Mouse (Mus musculus) limb, embryonic 10.5 days (tissue): Measurements from ENCODE around the gene Gal. TPM values are rescaled to one million over a fixed set of nuclear protein-coding genes. Genes with fewer than 3 reads are reported as not detected.

Source experiments
- DNase-seq: peaks from one replicate; pipeline ENCODE4 v3.0.0-alpha.2; 2017; ENCODE audit warnings: low spot score
- H3K27ac ChIP-seq: fragments of 300-500 bp; sonication (generic); 2 replicates; pipeline ENCODE4 v1.5.1; 2016; ENCODE audit warnings: mild to moderate bottlenecking
- H3K27me3 ChIP-seq: fragments of 300-500 bp; sonication (generic); 2 replicates; pipeline ENCODE4 v1.6.1; 2016; ENCODE audit warnings: low read depth, mild to moderate bottlenecking; ENCODE audit not compliant: poor library complexity, severe bottlenecking
- H3K36me3 ChIP-seq: fragments of 300-500 bp; sonication (generic); 2 replicates; pipeline ENCODE4 v1.6.1; 2016; ENCODE audit warnings: mild to moderate bottlenecking, moderate library complexity
- H3K4me1 ChIP-seq: fragments of 300-500 bp; sonication (generic); 2 replicates; pipeline ENCODE4 v1.6.1; 2016
- H3K4me3 ChIP-seq: fragments of 300-500 bp; sonication (generic); 2 replicates; pipeline ENCODE4 v1.5.1; 2016; ENCODE audit warnings: mild to moderate bottlenecking, moderate library complexity
- H3K9me3 ChIP-seq: fragments of 300-500 bp; sonication (generic); replicated peaks from 2 replicates; pipeline ENCODE4 v1.6.1; 2016; ENCODE audit warnings: mild to moderate bottlenecking
- WGBS: fragments of 180-500 bp; shearing (Covaris S2); methylation state at CpG from one replicate; pipeline ENCODE4 v1.1.7; 2016; 5-methylcytosine and 5-hydroxymethylcytosine counted together
- polyA plus RNA-seq: library from polyadenylated mRNA; unstranded; fragments of >200 nt; fragmentation: Nextera tagmentation; extraction: Ambion mirVana; gene quantifications from 2 replicates; pipeline ENCODE4 v1.2.1, GENCODE M21; 2016

Gene Gal
- polyA plus RNA-seq, 1 experiment from 2014 or later, result 1.6 TPM

- no peaks in the 10 kb centered on the region for H3K4me1 ChIP-seq
- H3K4me3 ChIP-seq, result no peak overlapping the region
- H3K27me3 ChIP-seq, result no peaks in the 10 kb centered on the region
- 88% methylated on average over 6 of the region's 6 CpGs for WGBS
- H3K36me3 ChIP-seq, result no peaks in the 10 kb centered on the region
- no peak for DNase-seq
- no peaks in the 10 kb centered on the region for H3K9me3 ChIP-seq
- H3K27ac ChIP-seq, result no peak overlapping the region
Measured at GRCm38 (mm10) chr19:3402390-3402789, 12.0 kb downstream of the Gal start.

- WGBS, result 66% methylated on average over 7 of the region's 7 CpGs
- Histone ChIP-seq H3K4me1 (no peaks in the 10 kb centered on the region), H3K4me3 (no peak overlapping the region), H3K9me3 (no peaks in the 10 kb centered on the region), H3K27ac (no peak overlapping the region), H3K36me3 (no peaks in the 10 kb centered on the region), H3K27me3 (no peaks in the 10 kb centered on the region)
- no peak for DNase-seq
Measured at GRCm38 (mm10) chr19:3401943-3402342, 12.4 kb downstream of the Gal start.

DNA sequence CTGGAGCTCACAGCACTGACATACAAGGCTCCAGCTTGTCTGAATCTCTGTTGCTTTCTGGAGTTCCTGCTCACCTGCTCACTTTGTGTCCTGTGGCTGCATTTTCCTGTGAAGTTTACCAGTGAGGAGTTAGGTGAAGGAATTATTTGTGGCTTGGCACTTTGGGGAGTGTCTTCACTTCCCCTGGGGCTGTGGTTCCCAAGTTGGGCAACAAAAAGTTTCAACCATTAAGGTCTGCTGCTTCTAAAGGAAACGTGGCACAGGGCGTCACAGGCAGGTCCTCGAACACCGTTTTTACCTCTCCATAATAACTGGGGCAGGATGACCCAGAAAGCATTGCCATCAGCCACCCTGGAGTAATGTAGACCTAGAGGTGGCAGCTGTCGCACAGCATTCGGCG is 12.8 kb downstream of the Gal start:
- no peaks in the 10 kb centered on the region for H3K27me3 ChIP-seq
- no peaks in the 10 kb centered on the region for H3K4me1 ChIP-seq
- no peak overlapping the region for H3K4me3 ChIP-seq
- WGBS, result 94% methylated on average over 7 of the region's 7 CpGs
- DNase-seq, result no peak
- H3K27ac ChIP-seq, result no peak overlapping the region
- no peaks in the 10 kb centered on the region for H3K9me3 ChIP-seq
- H3K36me3 ChIP-seq, result no peaks in the 10 kb centered on the region

GRCm38 (mm10) chr19:3400057-3400456 is 14.3 kb downstream of the Gal start:
- Histone ChIP-seq H3K4me1 (no peaks in the 10 kb centered on the region), H3K36me3 (no peaks in the 10 kb centered on the region), H3K9me3 (no peaks in the 10 kb centered on the region), H3K4me3 (no peak overlapping the region), H3K27ac (no peak overlapping the region), H3K27me3 (no peaks in the 10 kb centered on the region)
- DNase-seq, result no peak
- WGBS, result 85% methylated on average over 4 of the region's 4 CpGs

DNA sequence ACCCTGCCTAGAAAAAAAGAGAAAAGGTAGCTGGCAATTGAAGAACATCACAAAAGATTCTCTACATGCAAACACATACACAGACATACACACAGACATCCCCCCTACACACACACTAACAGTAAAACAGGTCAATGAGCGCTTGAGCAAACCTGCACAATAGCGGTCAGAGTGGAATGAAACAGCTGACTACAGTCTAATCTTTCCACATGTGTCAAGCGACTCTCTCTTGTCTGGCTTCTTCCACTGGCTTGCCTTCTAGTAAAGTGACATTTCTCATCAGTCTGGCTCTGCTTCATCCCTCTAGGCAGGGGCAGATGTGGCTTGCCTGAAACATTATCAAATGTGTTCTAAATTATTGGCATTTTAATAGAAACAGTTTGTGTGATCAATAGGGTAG is 20.1 kb downstream of the Gal start:
- H3K4me1 ChIP-seq, result peaks cover 2% of the 10 kb centered on the region
- H3K27ac ChIP-seq, result no peak overlapping the region
- no peak overlapping the region for H3K4me3 ChIP-seq
- no peak for DNase-seq
- no peaks in the 10 kb centered on the region for H3K27me3 ChIP-seq
- no peaks in the 10 kb centered on the region for H3K36me3 ChIP-seq
- H3K9me3 ChIP-seq, result 0 out of 2 replicates have a peak, but pooled peaks cover 4% of the 10 kb centered on the region
- WGBS, result 84% methylated on average over 3 of the region's 3 CpGs

DNA sequence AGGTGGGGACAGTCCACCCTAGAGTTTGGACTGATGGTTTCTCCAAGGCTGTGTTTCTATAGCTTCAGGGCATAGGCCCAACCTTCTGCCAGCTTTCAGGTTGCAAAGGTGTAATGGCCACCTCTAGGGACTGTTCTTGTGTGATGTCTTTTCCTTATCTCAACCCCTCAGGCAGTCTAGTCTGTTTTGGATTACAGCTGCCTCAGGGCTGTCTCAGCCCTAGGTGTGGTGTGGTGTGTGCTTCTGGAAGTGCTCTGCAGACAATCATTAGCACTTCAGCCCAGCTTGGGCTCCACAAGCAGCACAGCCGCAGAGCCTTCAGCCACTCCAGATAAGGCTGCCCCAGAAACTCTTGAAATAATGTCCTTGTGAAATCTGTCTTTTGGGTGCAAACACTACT is 22.0 kb downstream of the Gal start:
- no peaks in the 10 kb centered on the region for H3K27me3 ChIP-seq
- H3K9me3 ChIP-seq, result 0 out of 2 replicates have a peak, but pooled peaks cover 4% of the 10 kb centered on the region
- H3K4me1 ChIP-seq, result peaks cover 9% of the 10 kb centered on the region
- 35% methylated on average over 1 of the region's 1 CpGs for WGBS
- H3K4me3 ChIP-seq, result no peak overlapping the region
- H3K27ac ChIP-seq, result no peak overlapping the region
- DNase-seq, result no peak
- no peaks in the 10 kb centered on the region for H3K36me3 ChIP-seq

- no peaks in the 10 kb centered on the region for H3K36me3 ChIP-seq
Measured at GRCm38 (mm10) chr19:3389089-3389488, 25.3 kb downstream of the Gal start.

DNA sequence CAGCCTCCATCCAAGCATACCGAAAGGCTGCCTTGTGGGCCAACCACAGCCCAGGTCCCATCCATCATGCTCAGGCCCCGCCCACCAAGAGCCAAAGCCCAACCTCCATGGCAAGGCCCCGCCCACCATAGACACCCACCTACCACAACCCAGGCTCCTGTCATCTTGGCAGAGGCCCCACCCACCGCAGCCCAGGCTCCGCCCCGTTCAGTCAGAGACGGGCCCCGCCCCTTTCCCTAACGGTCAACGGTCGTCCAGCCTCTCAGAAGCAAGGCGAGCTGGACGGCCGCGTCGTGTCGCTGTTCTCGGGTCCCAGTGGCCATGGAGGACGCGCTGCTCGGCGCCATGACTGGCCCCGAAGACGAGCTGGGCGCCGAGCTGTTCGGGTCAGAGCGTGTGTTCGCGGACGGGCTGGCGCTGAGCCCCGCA is 25.7 kb downstream of the Gal start, which contains the start of gene Tesmin:
Tesmin (plus strand) TSS at position 229 of the 429 bp plus-strand sequence.
- Histone ChIP-seq H3K27me3 (no peaks in the 10 kb centered on the region), H3K36me3 (no peaks in the 10 kb centered on the region), H3K9me3 (0 out of 2 replicates have a peak, but pooled peaks cover 4% of the 10 kb centered on the region), H3K4me1 (peaks cover 9% of the 10 kb centered on the region), H3K4me3 (peak within 1 kb of the TSS; percentile 57), H3K27ac (peak within 1 kb of the TSS; percentile 86)
- 2% methylated on average over 33 of the region's 33 CpGs for WGBS
- peak; percentile 82 for DNase-seq

More at GRCm38 (mm10) chr19:3389089-3389488, 25.3 kb downstream of the Gal start:
- peaks cover 9% of the 10 kb centered on the region for H3K4me1 ChIP-seq
- 0 out of 2 replicates have a peak, but pooled peaks cover 4% of the 10 kb centered on the region for H3K9me3 ChIP-seq
- H3K27ac ChIP-seq, result peak overlapping the region; percentile 86
- peak; percentile 90 for DNase-seq
- H3K27me3 ChIP-seq, result no peaks in the 10 kb centered on the region
- 0% methylated on average over 43 of the region's 43 CpGs for WGBS
- H3K4me3 ChIP-seq, result peak overlapping the region; percentile 57

- DNase-seq, result no peak
- WGBS, result 69% methylated on average over 6 of the region's 6 CpGs
Measured at GRCm38 (mm10) chr19:3388061-3388460, 26.3 kb downstream of the Gal start.

GRCm38 (mm10) chr19:3378614-3379013 is 35.7 kb downstream of the Gal start:
- no peaks in the 10 kb centered on the region for H3K36me3 ChIP-seq
- DNase-seq, result no peak
- no peaks in the 10 kb centered on the region for H3K9me3 ChIP-seq
- no peak overlapping the region for H3K4me3 ChIP-seq
- no peak overlapping the region for H3K27ac ChIP-seq
- H3K4me1 ChIP-seq, result no peaks in the 10 kb centered on the region
- WGBS, result 95% methylated on average over 3 of the region's 3 CpGs
- no peaks in the 10 kb centered on the region for H3K27me3 ChIP-seq

More at GRCm38 (mm10) chr19:3388061-3388460, 26.3 kb downstream of the Gal start:
- 0 out of 2 replicates have a peak, but pooled peaks cover 4% of the 10 kb centered on the region for H3K9me3 ChIP-seq
- no peaks in the 10 kb centered on the region for H3K27me3 ChIP-seq
- H3K4me1 ChIP-seq, result peaks cover 9% of the 10 kb centered on the region
- H3K27ac ChIP-seq, result no peak overlapping the region
- H3K36me3 ChIP-seq, result no peaks in the 10 kb centered on the region
- H3K4me3 ChIP-seq, result no peak overlapping the region

DNA sequence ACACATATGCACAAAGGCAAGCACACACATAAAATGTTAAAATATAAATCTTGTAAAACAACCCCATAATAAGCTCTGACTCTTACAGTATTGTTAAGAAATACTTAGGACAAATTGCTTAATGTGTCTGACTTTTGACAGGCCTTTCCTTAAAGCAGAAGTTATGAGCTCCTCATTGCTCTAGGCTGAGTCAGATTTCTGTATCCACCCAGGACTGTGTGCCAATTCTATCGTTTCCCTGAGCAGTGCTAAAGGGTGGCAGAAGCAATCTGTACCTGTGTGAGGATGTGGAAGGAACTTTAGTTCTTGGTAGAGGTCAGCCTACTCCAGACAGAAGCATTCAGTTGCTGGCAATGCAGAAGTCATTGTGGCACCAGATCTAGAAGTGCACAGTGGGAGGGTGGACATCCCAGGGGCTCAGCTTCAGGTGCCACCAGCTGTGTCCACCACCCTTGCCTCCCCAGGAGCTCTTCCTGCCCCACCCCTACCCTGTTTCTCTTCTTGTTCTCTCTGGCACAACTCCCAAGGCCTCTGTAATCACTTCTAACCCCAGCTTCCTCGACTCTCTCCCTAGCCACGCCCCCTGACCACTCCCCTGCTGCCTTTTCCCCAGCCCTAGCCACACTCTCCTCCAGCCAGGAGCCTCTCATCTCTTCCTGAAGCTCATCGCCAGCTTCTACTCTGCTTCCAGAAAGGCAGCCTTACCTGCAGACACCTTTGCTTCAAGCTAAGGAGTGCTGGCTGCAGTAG is 37.2 kb downstream of the Gal start:
- no peaks in the 10 kb centered on the region for H3K4me1 ChIP-seq
- no peak for DNase-seq
- no peaks in the 10 kb centered on the region for H3K9me3 ChIP-seq
- no peaks in the 10 kb centered on the region for H3K36me3 ChIP-seq
- 33% methylated on average over 4 of the region's 4 CpGs for WGBS
- H3K27ac ChIP-seq, result no peak overlapping the region
- H3K27me3 ChIP-seq, result no peaks in the 10 kb centered on the region
- H3K4me3 ChIP-seq, result no peak overlapping the region

GRCm38 (mm10) chr19:3375945-3376495 is 38.3 kb downstream of the Gal start:
- H3K27ac ChIP-seq, result no peak overlapping the region
- H3K4me3 ChIP-seq, result no peak overlapping the region
- WGBS, result 62% methylated on average over 7 of the region's 7 CpGs
- H3K27me3 ChIP-seq, result no peaks in the 10 kb centered on the region
- no peaks in the 10 kb centered on the region for H3K36me3 ChIP-seq
- no peaks in the 10 kb centered on the region for H3K9me3 ChIP-seq
- H3K4me1 ChIP-seq, result no peaks in the 10 kb centered on the region
- DNase-seq, result no peak

DNA sequence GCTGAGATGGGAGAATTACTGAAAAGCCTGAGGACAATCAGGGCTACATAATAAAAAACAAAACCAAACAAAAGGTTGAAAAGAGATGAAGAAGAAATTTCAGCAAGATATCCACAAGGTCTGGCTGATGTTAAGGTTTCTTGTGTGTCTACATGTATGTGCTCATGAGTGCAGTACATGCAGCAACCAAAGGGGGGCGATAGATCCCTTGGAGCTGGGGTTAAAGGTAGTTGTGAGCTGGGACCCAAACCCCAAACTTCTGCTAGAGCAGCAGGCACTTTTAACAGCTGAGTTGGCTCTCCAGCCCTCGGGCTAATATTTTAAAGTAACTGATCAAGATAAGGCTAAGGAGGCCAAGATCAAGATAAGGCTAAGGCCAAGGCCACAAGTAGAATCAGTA is 40.3 kb downstream of the Gal start:
- WGBS, result 58% methylated on average over 2 of the region's 2 CpGs
- H3K27me3 ChIP-seq, result no peaks in the 10 kb centered on the region

More for the DNA sequence above, 40.3 kb downstream of the Gal start:
- Histone ChIP-seq H3K9me3 (no peaks in the 10 kb centered on the region), H3K27ac (no peak overlapping the region), H3K4me1 (no peaks in the 10 kb centered on the region), H3K4me3 (no peak overlapping the region), H3K36me3 (no peaks in the 10 kb centered on the region)
- no peak for DNase-seq
